Mouse (Mus musculus) thymus, postnatal 10 days (tissue): ENCODE results near the gene Btbd18.
"Not testable (repeated sequence)": the region's sequence is repeated elsewhere in the genome, so short reads cannot be mapped to it uniquely, and the experiment has no call there.

Experiments
- DNase-seq, 2 experiments: peaks; one replicate each; pipeline ENCODE4 v3.0.0; 2021; ENCODE audit warnings: low spot score in 2 of 2

Btbd18 gene

GRCm38 (mm10) chr2:84647051-84647568 lies 11.8 kb upstream of the Btbd18 start:
- DNase-seq: no peak

- no peak for DNase-seq
These were observed 10.5 kb upstream of the Btbd18 start for GRCm38 (mm10) chr2:84648369-84648768.

GRCm38 (mm10) chr2:84649674-84650073 lies 9.2 kb upstream of the Btbd18 start:
- no peak for DNase-seq

- no peak for DNase-seq
These were observed 8.2 kb upstream of the Btbd18 start, which contains the start of gene Ctnnd1 for GRCm38 (mm10) chr2:84650464-84651195. Ctnnd1 (minus strand) TSS chr2:84650765.

- DNase-seq: no peak
These were observed 5.5 kb upstream of the Btbd18 start for GRCm38 (mm10) chr2:84653354-84653753.

GRCm38 (mm10) chr2:84655864-84656263 lies 3.0 kb upstream of the Btbd18 start:
- DNase-seq: no peak

GRCm38 (mm10) chr2:84660253-84660652 lies 1.4 kb downstream of the Btbd18 start:
- DNase-seq: peak; percentile 35 to 61

- DNase-seq: peak in 1 of 2 experiments; percentile 67
These were observed 4.0 kb downstream of the Btbd18 start for GRCm38 (mm10) chr2:84662866-84663265.

GRCm38 (mm10) chr2:84666081-84666480 lies 7.2 kb downstream of the Btbd18 start:
- DNase-seq: no peak

- DNase-seq: no peak
These were observed 11.1 kb downstream of the Btbd18 start for GRCm38 (mm10) chr2:84669828-84670568.

- peak; percentile 86 for DNase-seq
These were observed 11.7 kb downstream of the Btbd18 start, which contains the start of gene Selenoh for GRCm38 (mm10) chr2:84670569-84670933. Selenoh (minus strand) TSS chr2:84670770.

- DNase-seq: not testable (repeated sequence)
These were observed 12.7 kb downstream of the Btbd18 start for GRCm38 (mm10) chr2:84671535-84671934.

GRCm38 (mm10) chr2:84677270-84677967 lies 18.5 kb downstream of the Btbd18 start:
- no peak for DNase-seq

GRCm38 (mm10) chr2:84677968-84678880 lies 19.3 kb downstream of the Btbd18 start, which contains the start of the genes Gm28635 and Med19:
Gm28635 (minus strand) TSS chr2:84678041.
Med19 (plus strand) TSS chr2:84678402.
- DNase-seq: peak; percentile 92 to 93

- DNase-seq: no peak
These were observed 20.1 kb downstream of the Btbd18 start, which contains the start of gene Tmx2 for GRCm38 (mm10) chr2:84679016-84679415. Tmx2 (minus strand) TSS chr2:84679140.

- DNase-seq: no peak
These were observed 23.8 kb downstream of the Btbd18 start for GRCm38 (mm10) chr2:84682605-84683183.

- DNase-seq: no peak
These were observed 29.4 kb downstream of the Btbd18 start for GRCm38 (mm10) chr2:84688080-84688844.

GRCm38 (mm10) chr2:84690050-84690449 lies 31.2 kb downstream of the Btbd18 start:
- no peak for DNase-seq

- no peak for DNase-seq
These were observed 36.3 kb downstream of the Btbd18 start for GRCm38 (mm10) chr2:84695007-84695695.
